Mouse (Mus musculus): Measurements from ENCODE around the gene Chsy1. TPM values are rescaled to one million over a fixed set of nuclear protein-coding genes. Genes with fewer than 3 reads are reported as not detected.

Gene Chsy1
- polyA plus RNA-seq, 1 experiment from 2014 or later: 17.7 TPM

GRCm38 (mm10) chr7:66118046-66118445, 8.7 kb downstream of the Chsy1 start:
- no peak overlapping the region for H3K9ac ChIP-seq (ENCODE audit: low read length)
- no peaks in the 10 kb centered on the region for H3K9me3 ChIP-seq (ENCODE audit: control insufficient read depth, low read length)
- H3K36me3 ChIP-seq (ENCODE audit: control insufficient read depth, insufficient read depth, low read length): peaks cover 4% of the 10 kb centered on the region; the same call in 1 of the 2 replicates
- H3K4me3 ChIP-seq (ENCODE audit: low read length): no peak overlapping the region
- H3K27me3 ChIP-seq (ENCODE audit: control insufficient read depth, insufficient read depth, low read depth, low read length): no peaks in the 10 kb centered on the region
- peaks cover 47% of the 10 kb centered on the region for H3K4me1 ChIP-seq (replicated peaks; ENCODE audit: control insufficient read depth, insufficient read depth, low read length)
- 73% methylated on average over 3 of the region's 3 CpGs for WGBS
- no peak overlapping the region for H3K27ac ChIP-seq (ENCODE audit: low read length)
- no peak for ATAC-seq (ENCODE audit: low read depth)
- no peak overlapping the region for H3K4me2 ChIP-seq (ENCODE audit: low read depth, low read length)

DNA sequence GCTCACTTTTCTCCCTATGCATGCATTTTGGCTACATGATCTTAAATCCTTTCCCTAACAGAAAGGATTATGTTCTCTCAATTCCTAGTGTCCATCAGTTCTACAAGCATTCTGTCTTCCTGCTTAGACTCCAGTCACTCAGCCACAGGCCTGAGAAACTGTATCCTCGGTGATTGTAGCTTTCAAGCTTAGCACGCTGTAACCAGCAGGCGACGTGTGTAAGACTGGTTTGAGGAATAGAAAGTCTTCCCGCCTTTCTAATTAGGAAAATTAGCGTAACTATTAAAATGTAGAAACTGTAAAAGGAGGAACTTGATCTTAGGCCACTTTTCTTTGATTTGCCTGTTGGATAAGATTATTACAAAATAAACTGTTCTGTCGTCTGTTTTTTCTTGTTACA, 9.5 kb downstream of the Chsy1 start:
- no peak overlapping the region for H3K27ac ChIP-seq (ENCODE audit: low read length)
- no peaks in the 10 kb centered on the region for H3K9me3 ChIP-seq (ENCODE audit: control insufficient read depth, low read length)
- H3K36me3 ChIP-seq (ENCODE audit: control insufficient read depth, insufficient read depth, low read length): peaks cover 4% of the 10 kb centered on the region; the same call in 1 of the 2 replicates
- H3K4me3 ChIP-seq (ENCODE audit: low read length): no peak overlapping the region
- peaks cover 41% of the 10 kb centered on the region for H3K4me1 ChIP-seq (replicated peaks; ENCODE audit: control insufficient read depth, insufficient read depth, low read length)
- no peak overlapping the region for H3K4me2 ChIP-seq (ENCODE audit: low read depth, low read length)
- WGBS: 73% methylated on average over 7 of the region's 7 CpGs
- ATAC-seq (ENCODE audit: low read depth): no peak
- no peaks in the 10 kb centered on the region for H3K27me3 ChIP-seq (ENCODE audit: control insufficient read depth, insufficient read depth, low read depth, low read length)
- no peak overlapping the region for H3K9ac ChIP-seq (ENCODE audit: low read length)

- WGBS: 56% methylated on average over 1 of the region's 1 CpGs
- no peaks in the 10 kb centered on the region for H3K36me3 ChIP-seq (ENCODE audit: control insufficient read depth, insufficient read depth, low read length)
- no peak overlapping the region for H3K27ac ChIP-seq (ENCODE audit: low read length)
- ATAC-seq (ENCODE audit: low read depth): no peak
- H3K4me3 ChIP-seq (ENCODE audit: low read length): no peak overlapping the region
- H3K4me2 ChIP-seq (ENCODE audit: low read depth, low read length): no peak overlapping the region
- no peak overlapping the region for H3K9ac ChIP-seq (ENCODE audit: low read length)
- no peaks in the 10 kb centered on the region for H3K9me3 ChIP-seq (ENCODE audit: control insufficient read depth, low read length)
- H3K4me1 ChIP-seq (replicated peaks; ENCODE audit: control insufficient read depth, insufficient read depth, low read length): peaks cover 43% of the 10 kb centered on the region
- no peaks in the 10 kb centered on the region for H3K27me3 ChIP-seq (ENCODE audit: control insufficient read depth, insufficient read depth, low read depth, low read length)
Measured at GRCm38 (mm10) chr7:66120139-66120538, 10.8 kb downstream of the Chsy1 start.

DNA sequence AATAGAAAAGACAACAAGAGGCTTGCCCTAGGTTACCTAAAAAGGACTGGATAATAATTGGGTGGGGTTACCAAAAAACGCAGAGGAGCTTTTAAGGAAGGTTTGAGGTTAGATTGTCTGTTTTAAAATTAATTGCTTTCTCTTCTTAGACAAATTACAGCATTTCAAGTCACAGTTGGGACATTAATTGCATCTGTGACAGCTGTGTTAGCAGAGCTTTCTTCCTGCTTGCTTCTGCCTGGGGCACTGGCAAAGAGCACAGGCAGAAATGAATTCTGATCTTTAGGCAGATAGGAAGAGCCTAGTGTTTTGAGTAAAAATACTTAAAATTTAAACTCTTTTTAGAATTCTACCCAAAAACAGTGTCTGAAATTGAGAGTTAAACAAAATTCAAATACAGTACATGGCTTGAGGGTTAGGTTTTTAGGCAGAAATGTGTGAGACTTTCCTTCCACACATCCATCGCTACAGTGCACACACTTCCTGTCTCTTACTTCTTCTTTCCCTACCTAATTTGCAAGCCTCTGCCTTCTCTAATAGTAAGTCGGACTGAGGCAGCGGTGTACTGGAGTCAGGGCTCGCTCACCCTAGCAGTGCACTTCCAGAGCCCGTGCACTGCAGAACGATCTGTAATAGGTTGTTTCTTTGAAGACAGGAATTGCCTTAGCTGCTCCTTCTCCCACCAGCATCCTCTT, 11.5 kb downstream of the Chsy1 start:
- Histone ChIP-seq H3K4me3 (ENCODE audit: low read length) (no peak overlapping the region), H3K9ac (ENCODE audit: low read length) (no peak overlapping the region), H3K36me3 (ENCODE audit: control insufficient read depth, insufficient read depth, low read length) (peaks cover 5% of the 10 kb centered on the region; the same call in 1 of the 2 replicates), H3K4me1 (replicated peaks; ENCODE audit: control insufficient read depth, insufficient read depth, low read length) (peaks cover 38% of the 10 kb centered on the region), H3K27me3 (ENCODE audit: control insufficient read depth, insufficient read depth, low read depth, low read length) (no peaks in the 10 kb centered on the region), H3K4me2 (ENCODE audit: low read depth, low read length) (no peak overlapping the region), H3K9me3 (ENCODE audit: control insufficient read depth, low read length) (no peaks in the 10 kb centered on the region), H3K27ac (ENCODE audit: low read length) (no peak overlapping the region)
- ATAC-seq (ENCODE audit: low read depth): no peak
- 75% methylated on average over 7 of the region's 7 CpGs for WGBS

GRCm38 (mm10) chr7:66124551-66124968, 15.2 kb downstream of the Chsy1 start:
- peaks cover 30% of the 10 kb centered on the region for H3K4me1 ChIP-seq (replicated peaks; ENCODE audit: control insufficient read depth, insufficient read depth, low read length)
- no peak overlapping the region for H3K4me3 ChIP-seq (ENCODE audit: low read length)
- H3K36me3 ChIP-seq (ENCODE audit: control insufficient read depth, insufficient read depth, low read length): peaks cover 14% of the 10 kb centered on the region
- H3K4me2 ChIP-seq (ENCODE audit: low read depth, low read length): no peak overlapping the region
- no peak overlapping the region for H3K27ac ChIP-seq (ENCODE audit: low read length)
- WGBS: 45% methylated on average over 11 of the region's 11 CpGs
- no peak overlapping the region for H3K9ac ChIP-seq (ENCODE audit: low read length)
- H3K9me3 ChIP-seq (ENCODE audit: control insufficient read depth, low read length): no peaks in the 10 kb centered on the region
- H3K27me3 ChIP-seq (ENCODE audit: control insufficient read depth, insufficient read depth, low read depth, low read length): no peaks in the 10 kb centered on the region
- ATAC-seq (ENCODE audit: low read depth): peak; percentile 77

GRCm38 (mm10) chr7:66125368-66125767, 16.1 kb downstream of the Chsy1 start:
- H3K9ac ChIP-seq (ENCODE audit: low read length): no peak overlapping the region
- no peaks in the 10 kb centered on the region for H3K9me3 ChIP-seq (ENCODE audit: control insufficient read depth, low read length)
- H3K27ac ChIP-seq (ENCODE audit: low read length): no peak overlapping the region
- H3K4me3 ChIP-seq (ENCODE audit: low read length): no peak overlapping the region
- peaks cover 26% of the 10 kb centered on the region for H3K4me1 ChIP-seq (replicated peaks; ENCODE audit: control insufficient read depth, insufficient read depth, low read length)
- peaks cover 14% of the 10 kb centered on the region for H3K36me3 ChIP-seq (ENCODE audit: control insufficient read depth, insufficient read depth, low read length)
- no peak for ATAC-seq (ENCODE audit: low read depth)
- no peaks in the 10 kb centered on the region for H3K27me3 ChIP-seq (ENCODE audit: control insufficient read depth, insufficient read depth, low read depth, low read length)
- WGBS: 72% methylated on average over 14 of the region's 14 CpGs
- no peak overlapping the region for H3K4me2 ChIP-seq (ENCODE audit: low read depth, low read length)

DNA sequence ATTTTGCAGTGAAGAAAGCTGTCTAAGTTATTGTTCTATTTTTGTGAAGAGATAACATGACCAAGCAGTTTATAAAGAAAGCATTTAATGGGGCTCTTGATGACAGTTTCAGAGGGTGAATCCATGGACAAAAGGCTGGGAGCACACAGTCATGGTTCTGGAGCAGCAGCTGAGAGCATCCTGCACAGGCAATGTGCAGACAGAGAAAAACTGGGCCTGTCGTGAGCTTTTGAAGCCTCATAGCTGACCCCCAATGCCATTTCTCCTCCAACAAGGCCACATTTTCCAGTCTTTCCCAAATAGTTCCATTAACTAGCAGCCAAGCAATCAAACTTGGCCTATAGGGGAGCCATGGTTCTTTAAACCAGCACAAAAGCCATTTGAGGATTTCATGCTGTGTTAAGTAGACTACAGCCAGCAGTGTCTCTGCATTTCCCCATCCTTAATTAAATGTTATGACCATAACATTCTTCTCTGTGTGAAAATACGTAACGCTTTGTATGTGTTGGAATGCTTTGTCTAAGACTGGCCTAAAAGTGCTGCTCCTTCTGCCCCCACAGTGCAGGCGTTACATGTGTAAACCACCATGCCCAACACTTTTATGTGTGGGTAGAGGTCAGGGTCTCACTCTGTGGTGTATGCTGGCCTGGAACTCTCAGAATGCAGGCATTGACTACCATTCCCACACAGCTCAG, 18.8 kb downstream of the Chsy1 start:
- 80% methylated on average over 4 of the region's 4 CpGs for WGBS
- peaks cover 25% of the 10 kb centered on the region for H3K4me1 ChIP-seq (replicated peaks; ENCODE audit: control insufficient read depth, insufficient read depth, low read length)
- no peak overlapping the region for H3K4me3 ChIP-seq (ENCODE audit: low read length)
- no peak for ATAC-seq (ENCODE audit: low read depth)
- H3K4me2 ChIP-seq (ENCODE audit: low read depth, low read length): no peak overlapping the region
- H3K27me3 ChIP-seq (ENCODE audit: control insufficient read depth, insufficient read depth, low read depth, low read length): no peaks in the 10 kb centered on the region
- H3K36me3 ChIP-seq (ENCODE audit: control insufficient read depth, insufficient read depth, low read length): peaks cover 14% of the 10 kb centered on the region
- no peaks in the 10 kb centered on the region for H3K9me3 ChIP-seq (ENCODE audit: control insufficient read depth, low read length)
- no peak overlapping the region for H3K9ac ChIP-seq (ENCODE audit: low read length)
- H3K27ac ChIP-seq (ENCODE audit: low read length): no peak overlapping the region

DNA sequence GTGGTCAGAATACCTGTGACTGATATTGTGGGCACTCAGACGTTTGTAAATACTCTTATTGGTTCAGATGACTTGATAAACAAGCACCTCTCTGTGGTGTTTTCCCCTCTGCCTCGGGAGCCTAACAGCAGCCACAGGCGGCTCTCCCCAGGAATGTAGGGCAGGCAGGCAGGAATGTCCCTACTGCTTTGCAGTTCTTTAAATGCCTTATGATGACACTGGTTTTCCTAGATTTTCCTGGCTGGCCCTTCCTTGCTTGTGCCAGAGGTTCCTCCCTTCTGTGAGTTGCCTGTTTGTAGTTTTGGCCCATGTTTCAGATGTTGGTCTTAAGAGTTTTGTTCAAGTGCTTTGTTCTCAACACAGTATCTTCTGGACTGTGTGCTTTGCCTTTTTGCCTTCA, 19.5 kb downstream of the Chsy1 start:
- Histone ChIP-seq H3K9me3 (ENCODE audit: control insufficient read depth, low read length) (no peaks in the 10 kb centered on the region), H3K27ac (ENCODE audit: low read length) (no peak overlapping the region), H3K4me3 (ENCODE audit: low read length) (no peak overlapping the region), H3K27me3 (ENCODE audit: control insufficient read depth, insufficient read depth, low read depth, low read length) (no peaks in the 10 kb centered on the region), H3K4me1 (replicated peaks; ENCODE audit: control insufficient read depth, insufficient read depth, low read length) (peaks cover 25% of the 10 kb centered on the region), H3K4me2 (ENCODE audit: low read depth, low read length) (no peak overlapping the region), H3K36me3 (ENCODE audit: control insufficient read depth, insufficient read depth, low read length) (peaks cover 14% of the 10 kb centered on the region), H3K9ac (ENCODE audit: low read length) (no peak overlapping the region)
- no peak for ATAC-seq (ENCODE audit: low read depth)
- 32% methylated on average over 3 of the region's 3 CpGs for WGBS

DNA sequence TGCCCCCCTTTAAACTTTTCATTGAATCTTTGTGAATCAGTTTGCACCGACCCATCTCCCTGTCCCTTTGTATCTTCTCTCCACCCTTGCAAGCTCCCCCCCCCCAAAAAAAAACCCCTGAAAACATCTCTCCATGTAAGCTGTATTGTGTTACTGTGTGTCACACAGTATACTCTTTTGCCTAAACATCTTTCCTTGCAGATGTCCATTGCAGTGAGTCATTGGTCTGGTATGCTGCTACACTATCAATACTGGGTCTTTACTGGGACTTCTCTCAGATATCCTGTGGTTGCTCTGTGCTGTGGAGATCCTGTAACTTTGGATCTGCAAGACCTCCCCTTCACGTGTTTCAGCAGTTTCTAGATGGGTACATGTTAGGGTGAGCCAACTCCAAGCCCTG, 21.0 kb downstream of the Chsy1 start:
- Histone ChIP-seq H3K4me1 (replicated peaks; ENCODE audit: control insufficient read depth, insufficient read depth, low read length) (peaks cover 28% of the 10 kb centered on the region), H3K36me3 (ENCODE audit: control insufficient read depth, insufficient read depth, low read length) (peaks cover 14% of the 10 kb centered on the region), H3K9ac (ENCODE audit: low read length) (no peak overlapping the region), H3K27me3 (ENCODE audit: control insufficient read depth, insufficient read depth, low read depth, low read length) (no peaks in the 10 kb centered on the region), H3K4me2 (ENCODE audit: low read depth, low read length) (no peak overlapping the region), H3K4me3 (ENCODE audit: low read length) (no peak overlapping the region), H3K27ac (ENCODE audit: low read length) (no peak overlapping the region), H3K9me3 (ENCODE audit: control insufficient read depth, low read length) (no peaks in the 10 kb centered on the region)
- 92% methylated on average over 2 of the region's 2 CpGs for WGBS
- ATAC-seq (ENCODE audit: low read depth): no peak

Data from lung, embryonic 16.5 days (tissue).